Mouse (Mus musculus) forebrain, embryonic 16.5 days (tissue): ENCODE data around the gene Tnni3k. TPM values are rescaled to one million over a fixed set of nuclear protein-coding genes. Genes with fewer than 3 reads are reported as not detected.

Experiments
- ATAC-seq: fragments of 200-750 bp; cut with Nextera tagmentation; 2 replicates; pipeline ENCODE4 v1.8.0; 2017; ENCODE audit warnings: mild to moderate bottlenecking, moderate library complexity
- H3K27ac ChIP-seq: fragments of 300-500 bp; sonication (generic); 2 replicates; pipeline ENCODE4 v1.5.1; 2014; ENCODE audit warnings: low read length, control low read depth
- H3K27me3 ChIP-seq: fragments of 300-500 bp; sonication (generic); replicated peaks from 2 replicates; pipeline ENCODE4 v1.6.1; 2014; ENCODE audit warnings: low read length; ENCODE audit not compliant: control insufficient read depth, insufficient read depth
- H3K36me3 ChIP-seq: fragments of 300-500 bp; sonication (generic); 2 replicates; pipeline ENCODE4 v1.6.1; 2014; ENCODE audit not compliant: control insufficient read depth, insufficient read depth
- H3K4me1 ChIP-seq: fragments of 300-500 bp; sonication (generic); replicated peaks from 2 replicates; pipeline ENCODE4 v1.6.1; 2014; ENCODE audit warnings: low read length; ENCODE audit not compliant: control insufficient read depth, insufficient read depth
- H3K4me2 ChIP-seq: fragments of 300-500 bp; sonication (generic); 2 replicates; pipeline ENCODE4 v1.6.1; 2014; ENCODE audit warnings: mild to moderate bottlenecking, low read length, control low read depth
- H3K4me3 ChIP-seq: fragments of 300-500 bp; sonication (generic); replicated peaks from 2 replicates; pipeline ENCODE4 v1.5.1; 2014; ENCODE audit warnings: mild to moderate bottlenecking, low read length, control low read depth
- H3K9ac ChIP-seq: fragments of 300-500 bp; sonication (generic); replicated peaks from 2 replicates; pipeline ENCODE4 v1.6.1; 2014; ENCODE audit warnings: low read depth, low read length, control low read depth
- H3K9me3 ChIP-seq: fragments of 300-500 bp; sonication (generic); 2 replicates; pipeline ENCODE4 v1.6.1; 2016; ENCODE audit warnings: low read length; ENCODE audit not compliant: control insufficient read depth
- WGBS: fragments of 180-500 bp; shearing (Covaris S2); extraction: QIAGEN DNeasy Blood & Tissue Kit; methylation state at CpG from one replicate; pipeline ENCODE4 v1.1.7; 2014; 5-methylcytosine and 5-hydroxymethylcytosine counted together
- polyA plus RNA-seq: library from polyadenylated mRNA; unstranded; fragments of >200 nt; fragmentation: Nextera tagmentation; extraction: Ambion mirVana; gene quantifications from 2 replicates; pipeline ENCODE4 v1.2.1, GENCODE M21; 2015

Gene Tnni3k
- 0.11 and 0.22 TPM in 2 replicates for polyA plus RNA-seq

GRCm38 (mm10) chr3:155055231-155055916 lies at the start of gene Tnni3k:
TSS of gene Tnni3k (minus strand) at chr3:155055407.
- Histone ChIP-seq H3K4me2 (no peak within 1 kb of the TSS), H3K4me3 (no peak within 1 kb of the TSS), H3K9me3 (no peaks in the 10 kb centered on the region), H3K4me1 (no peaks in the 10 kb centered on the region), H3K36me3 (no peaks in the 10 kb centered on the region), H3K27ac (no peak within 1 kb of the TSS), H3K9ac (no peak within 1 kb of the TSS), H3K27me3 (no peaks in the 10 kb centered on the region)
- 79% methylated on average over 6 of the region's 6 CpGs for WGBS
- no peak for ATAC-seq

GRCm38 (mm10) chr3:155099266-155099665 lies 44.1 kb upstream of the Tnni3k start:
- H3K27me3 ChIP-seq, result no peaks in the 10 kb centered on the region
- H3K27ac ChIP-seq, result no peak overlapping the region
- H3K4me2 ChIP-seq, result no peak overlapping the region
- 71% methylated on average over 1 of the region's 1 CpGs for WGBS
- no peaks in the 10 kb centered on the region for H3K4me1 ChIP-seq
- no peak for ATAC-seq
- no peak overlapping the region for H3K4me3 ChIP-seq
- no peak overlapping the region for H3K9ac ChIP-seq
- no peaks in the 10 kb centered on the region for H3K9me3 ChIP-seq
- no peaks in the 10 kb centered on the region for H3K36me3 ChIP-seq

GRCm38 (mm10) chr3:155093116-155093956 lies 38.1 kb upstream of the Tnni3k start, which contains the start of the genes Fpgt and Lrriq3:
TSS of gene Fpgt (minus strand) at chr3:155093403.
TSS of gene Lrriq3 (plus strand) at chr3:155093434.
- peak within 1 kb of the TSS; percentile 55 for H3K4me2 ChIP-seq
- under 1% methylated on average over 44 of the region's 47 CpGs for WGBS
- H3K36me3 ChIP-seq, result no peaks in the 10 kb centered on the region
- ATAC-seq, result peak; percentile 99
- peaks cover 4% of the 10 kb centered on the region; the same call in 1 of the 2 replicates for H3K4me1 ChIP-seq
- peak within 1 kb of the TSS; percentile 53 for H3K4me3 ChIP-seq
- H3K27ac ChIP-seq, result peak within 1 kb of the TSS; percentile 68
- H3K27me3 ChIP-seq, result no peaks in the 10 kb centered on the region
- no peaks in the 10 kb centered on the region for H3K9me3 ChIP-seq
- peak within 1 kb of the TSS; percentile 52 for H3K9ac ChIP-seq

GRCm38 (mm10) chr3:155092081-155092480 lies 36.9 kb upstream of the Tnni3k start:
- 95% methylated on average over 6 of the region's 6 CpGs for whole genome bisulfite sequencing
- Histone ChIP-seq H3K36me3 (peaks cover 7% of the 10 kb centered on the region), H3K27me3 (no peaks in the 10 kb centered on the region), H3K27ac (no peak overlapping the region), H3K4me2 (peak overlapping the region; percentile 55), H3K9me3 (no peaks in the 10 kb centered on the region), H3K9ac (no peak overlapping the region), H3K4me3 (no peak overlapping the region), H3K4me1 (peaks cover 4% of the 10 kb centered on the region; the same call in 1 of the 2 replicates)
- ATAC-seq, result no peak

- H3K27ac ChIP-seq, result no peak overlapping the region
- ATAC-seq, result no peak
Observed at GRCm38 (mm10) chr3:155077908-155078307, 22.7 kb upstream of the Tnni3k start.

GRCm38 (mm10) chr3:155059449-155059822 lies 4.2 kb upstream of the Tnni3k start:
- Histone ChIP-seq H3K9me3 (no peaks in the 10 kb centered on the region), H3K9ac (no peak overlapping the region), H3K4me1 (no peaks in the 10 kb centered on the region), H3K4me2 (no peak overlapping the region), H3K27ac (no peak overlapping the region), H3K4me3 (no peak overlapping the region), H3K27me3 (no peaks in the 10 kb centered on the region), H3K36me3 (no peaks in the 10 kb centered on the region)
- ATAC-seq, result no peak

More at GRCm38 (mm10) chr3:155077908-155078307, 22.7 kb upstream of the Tnni3k start:
- Histone ChIP-seq H3K36me3 (no peaks in the 10 kb centered on the region), H3K4me3 (no peak overlapping the region), H3K9ac (no peak overlapping the region), H3K9me3 (no peaks in the 10 kb centered on the region), H3K4me2 (no peak overlapping the region), H3K4me1 (no peaks in the 10 kb centered on the region), H3K27me3 (no peaks in the 10 kb centered on the region)
- WGBS, result 85% methylated on average over 4 of the region's 4 CpGs

GRCm38 (mm10) chr3:155058800-155059448 lies 3.7 kb upstream of the Tnni3k start:
- Histone ChIP-seq H3K9ac (no peak overlapping the region), H3K27ac (no peak overlapping the region), H3K27me3 (no peaks in the 10 kb centered on the region), H3K36me3 (no peaks in the 10 kb centered on the region), H3K4me1 (no peaks in the 10 kb centered on the region), H3K4me3 (no peak overlapping the region), H3K9me3 (no peaks in the 10 kb centered on the region), H3K4me2 (no peak overlapping the region)
- 83% methylated on average over 6 of the region's 6 CpGs for WGBS
- ATAC-seq, result no peak

- Histone ChIP-seq H3K27ac (no peak overlapping the region), H3K4me3 (no peak overlapping the region), H3K9me3 (no peaks in the 10 kb centered on the region), H3K9ac (no peak overlapping the region), H3K4me1 (no peaks in the 10 kb centered on the region), H3K4me2 (no peak overlapping the region), H3K27me3 (no peaks in the 10 kb centered on the region), H3K36me3 (no peaks in the 10 kb centered on the region)
- ATAC-seq, result no peak
Observed at GRCm38 (mm10) chr3:155057566-155057965, 2.4 kb upstream of the Tnni3k start.

GRCm38 (mm10) chr3:155056606-155057005 lies 1.4 kb upstream of the Tnni3k start:
- Histone ChIP-seq H3K27me3 (no peaks in the 10 kb centered on the region), H3K9ac (no peak overlapping the region)
- ATAC-seq, result no peak

More at GRCm38 (mm10) chr3:155056606-155057005, 1.4 kb upstream of the Tnni3k start:
- H3K4me3 ChIP-seq, result no peak overlapping the region
- H3K36me3 ChIP-seq, result no peaks in the 10 kb centered on the region
- no peak overlapping the region for H3K4me2 ChIP-seq
- no peaks in the 10 kb centered on the region for H3K4me1 ChIP-seq
- H3K9me3 ChIP-seq, result no peaks in the 10 kb centered on the region
- no peak overlapping the region for H3K27ac ChIP-seq
